Mouse (Mus musculus) MEL (cell line): ENCODE measurements around the gene BC030500.

Source experiments
- CHD2 ChIP-seq: IDR thresholded peaks from 2 replicates; pipeline ENCODE4 v1.6.1; 2011; ENCODE audit warnings: low read length, improper control_type of control experiment
- CTCF ChIP-seq, 3 experiments: IDR thresholded peaks in 2 of 3; conservative IDR thresholded peaks in 1 of 3; 2 replicates each; pipeline ENCODE4 v1.5.1; 2011 to 2012; ENCODE audit warnings: low read length in 3 of 3, low read depth in 2 of 3, mild to moderate bottlenecking in 2 of 3, improper control_type of control experiment in 1 of 3, inconsistent platforms in 1 of 3, mixed read lengths in 1 of 3, moderate library complexity in 1 of 3; ENCODE audit not compliant: control insufficient read depth in 1 of 3, insufficient read depth in 1 of 3, poor library complexity in 1 of 3, severe bottlenecking in 1 of 3
- HCFC1 ChIP-seq: IDR thresholded peaks from 2 replicates; pipeline ENCODE4 v1.6.1; 2012; ENCODE audit warnings: low read depth, mild to moderate bottlenecking, inconsistent platforms, low read length, improper control_type of control experiment, moderate library complexity
- MAX ChIP-seq: IDR thresholded peaks from 2 replicates; pipeline ENCODE4 v1.6.1; 2011; ENCODE audit warnings: low read length, improper control_type of control experiment
- MXI1 ChIP-seq: IDR thresholded peaks from 2 replicates; pipeline ENCODE4 v1.6.1; 2011; ENCODE audit warnings: mild to moderate bottlenecking, low read depth, low read length, improper control_type of control experiment
- NRF1 ChIP-seq: IDR thresholded peaks from 2 replicates; pipeline ENCODE4 v1.6.1; 2014; ENCODE audit warnings: low read depth, mild to moderate bottlenecking, inconsistent platforms, low read length, improper control_type of control experiment, moderate library complexity; ENCODE audit not compliant: poor library complexity, insufficient read depth, severe bottlenecking
- POLR2A ChIP-seq, 2 experiments: IDR thresholded peaks; 2 replicates each; pipeline ENCODE4 v1.6.1; 2011 to 2012; ENCODE audit warnings: low read length in 2 of 2, mild to moderate bottlenecking in 2 of 2, control low read depth in 1 of 2, improper control_type of control experiment in 1 of 2, low read depth in 1 of 2, moderate library complexity in 1 of 2; ENCODE audit not compliant: control insufficient read depth in 1 of 2, insufficient read depth in 1 of 2, poor library complexity in 1 of 2
- TBP ChIP-seq: IDR thresholded peaks from 2 replicates; pipeline ENCODE4 v1.8.0; 2011; ENCODE audit warnings: low read depth, low read length, improper control_type of control experiment
- USF1 ChIP-seq: IDR thresholded peaks from 2 replicates; pipeline ENCODE4 v1.6.1; 2014; ENCODE audit warnings: low read depth, mild to moderate bottlenecking, inconsistent platforms, low read length, improper control_type of control experiment, moderate library complexity
- ZKSCAN1 ChIP-seq: IDR thresholded peaks from 2 replicates; pipeline ENCODE4 v1.6.1; 2012; ENCODE audit warnings: low read depth, mild to moderate bottlenecking, inconsistent platforms, low read length, improper control_type of control experiment, moderate library complexity

- TF ChIP-seq POLR2A (IDR thresholded peaks at IDR 0.05; ENCODE audit: control insufficient read depth in 1 of 2, insufficient read depth in 1 of 2, low read depth in 1 of 2, low read length in 2 of 2, poor library complexity in 1 of 2) (no peak), CHD2 (no peak), CTCF (IDR thresholded peaks at IDR 0.05 in 2 of 3, conservative IDR thresholded peaks at IDR 0.05 in 1 of 3; ENCODE audit: control insufficient read depth in 1 of 3, insufficient read depth in 1 of 3, low read depth in 2 of 3, low read length in 3 of 3, poor library complexity in 1 of 3, severe bottlenecking in 1 of 3) (no peak), NRF1 (no peak), ZKSCAN1 (no peak), USF1 (no peak), MAX (no peak), TBP (no peak), HCFC1 (no peak), MXI1 (no peak)
These were observed 15.6 kb upstream of the BC030500 start for GRCm38 (mm10) chr8:58895960-58896359.
